Mouse (Mus musculus): Measurements from ENCODE around the gene Gpr37l1. TPM values are rescaled to one million over a fixed set of nuclear protein-coding genes. Genes with fewer than 3 reads are reported as not detected.
"Not testable (repeated sequence)": the region's sequence is repeated elsewhere in the genome, so short reads cannot be mapped to it uniquely, and the experiment has no call there.

The Gpr37l1 gene
- total RNA-seq (2021), result 100 to 1,000 TPM; 193 to 194 TPM
- long read RNA-seq, experiment 1, transcript Gpr37l1-201 (2 exons, 2,269 nt), result major isoform, 144 of 186 reads
- long read RNA-seq, experiment 1, partial matches to known transcripts, result 0 of 186 reads
- long read RNA-seq, experiment 1, other reads (novel, unspliced or antisense), result 42 of 186 reads
- long read RNA-seq, experiment 2, transcript Gpr37l1-201 (2 exons, 2,269 nt), result major isoform, 194 of 230 reads
- long read RNA-seq, experiment 2, partial matches to known transcripts, result 32 of 230 reads
- long read RNA-seq, experiment 2, other reads (novel, unspliced or antisense), result 4 of 230 reads

DNA sequence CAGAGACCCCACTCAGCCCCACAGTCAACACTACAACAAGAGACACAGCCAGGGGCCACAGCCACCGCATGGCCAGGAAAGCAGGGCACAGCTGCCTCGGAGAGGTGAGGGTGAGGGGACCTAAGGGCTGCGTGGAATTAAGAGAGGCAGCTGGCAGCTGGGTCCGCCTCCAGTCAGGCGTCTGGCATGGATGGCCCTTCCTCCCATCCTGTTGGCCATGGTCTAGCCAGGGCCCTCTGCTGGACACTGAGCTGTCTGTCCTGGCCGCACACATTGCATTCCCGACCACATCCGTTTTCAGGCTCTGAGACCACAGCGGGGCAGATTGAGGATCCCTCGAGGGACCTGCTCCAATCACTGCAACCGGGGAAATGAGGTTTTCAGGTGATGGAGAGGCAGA lies at the start of gene Gpr37l1:
TSS of gene Gpr37l1 (minus strand) at position 247 of the 400 bp plus-strand sequence.
- TF ChIP-seq CTCF (conservative IDR thresholded peaks at IDR 0.05), result peak; percentile 77
- Histone ChIP-seq H3K27ac (peak within 1 kb of the TSS; percentile 90), H3K4me3 (peak within 1 kb of the TSS; percentile 54)
- peak in 1 of 2 experiments; percentile 64 for DNase-seq (ENCODE audit: low spot score in 2 of 2)

- no peak overlapping the region for H3K27ac ChIP-seq
- DNase-seq (ENCODE audit: low spot score in 2 of 2), result no peak
- H3K4me3 ChIP-seq, result no peak overlapping the region
- TF ChIP-seq CTCF (conservative IDR thresholded peaks at IDR 0.05), result no peak
Measured at GRCm38 (mm10) chr1:135213772-135214640, 46.5 kb upstream of the Gpr37l1 start.

DNA sequence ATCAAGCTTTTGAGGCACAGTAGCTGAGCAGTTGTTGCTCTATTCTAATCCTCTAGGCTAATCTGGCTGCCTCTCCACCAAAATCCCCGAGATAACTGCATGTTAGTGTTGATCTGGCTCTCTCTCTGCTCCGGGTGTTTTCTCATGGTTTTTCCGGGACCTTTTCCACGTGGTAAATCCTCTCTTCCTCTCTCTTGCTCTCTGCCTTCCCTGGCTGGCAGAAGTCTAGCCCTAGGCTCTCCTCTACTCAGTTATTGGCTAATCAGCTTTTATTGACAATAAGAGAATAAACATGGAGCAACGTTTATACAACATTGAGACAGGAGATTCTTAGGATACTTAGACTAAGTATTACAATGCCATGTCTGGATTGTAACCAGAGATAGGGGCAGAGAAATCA lies 42.9 kb upstream of the Gpr37l1 start:
- Histone ChIP-seq H3K4me3 (no peak overlapping the region), H3K27ac (no peak overlapping the region)
- no peak for TF ChIP-seq CTCF (conservative IDR thresholded peaks at IDR 0.05)
- DNase-seq (ENCODE audit: low spot score in 2 of 2), result no peak

DNA sequence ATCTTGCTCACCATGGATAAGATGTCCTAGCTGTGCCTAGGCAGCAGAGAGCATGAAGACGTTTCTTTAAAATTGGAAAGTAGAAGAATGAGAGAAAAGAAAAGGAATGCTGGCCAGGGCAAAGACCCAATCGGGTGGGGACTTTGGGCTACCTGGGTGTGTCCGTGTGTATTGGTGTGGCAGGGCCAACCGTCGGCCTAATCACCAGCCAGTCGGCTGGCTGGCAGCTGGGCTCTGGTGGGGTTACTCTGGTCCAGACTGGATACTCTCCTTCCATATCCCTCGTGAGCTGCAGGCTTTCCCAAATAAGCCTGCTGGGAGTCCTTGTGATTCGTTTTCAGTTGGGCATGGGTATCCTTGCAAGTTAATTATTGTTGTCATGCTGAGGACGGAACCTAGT lies 41.2 kb upstream of the Gpr37l1 start:
- no peak overlapping the region for H3K4me3 ChIP-seq
- no peak for DNase-seq (ENCODE audit: low spot score in 2 of 2)
- no peak for TF ChIP-seq CTCF (conservative IDR thresholded peaks at IDR 0.05)
- H3K27ac ChIP-seq, result no peak overlapping the region

- DNase-seq (ENCODE audit: low spot score in 2 of 2), result no peak
- Histone ChIP-seq H3K27ac (no peak overlapping the region), H3K4me3 (no peak overlapping the region)
- no peak for TF ChIP-seq CTCF (conservative IDR thresholded peaks at IDR 0.05)
Measured at GRCm38 (mm10) chr1:135206586-135207339, 39.3 kb upstream of the Gpr37l1 start.

DNA sequence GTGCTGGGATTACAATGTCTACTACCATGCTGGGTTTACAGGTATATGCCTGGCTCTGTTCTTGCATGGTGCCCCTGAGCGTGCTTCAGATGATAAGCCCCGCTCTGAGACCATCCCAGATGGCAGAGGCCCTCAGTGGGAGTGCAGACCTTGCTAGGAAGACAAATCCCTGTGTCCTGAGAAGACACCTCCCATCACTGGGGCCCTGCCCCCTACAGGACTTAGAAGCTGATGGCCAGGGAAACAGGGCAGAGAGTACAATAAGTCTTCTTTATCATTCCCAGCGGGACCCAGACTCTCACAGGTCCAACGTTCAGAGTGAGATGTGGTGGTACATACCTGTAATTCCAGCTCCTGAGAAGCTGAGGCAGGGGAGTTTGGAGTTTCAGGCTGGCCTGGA lies 37.8 kb upstream of the Gpr37l1 start:
- Histone ChIP-seq H3K27ac (no peak overlapping the region), H3K4me3 (no peak overlapping the region)
- no peak for TF ChIP-seq CTCF (conservative IDR thresholded peaks at IDR 0.05)
- no peak for DNase-seq (ENCODE audit: low spot score in 2 of 2)

DNA sequence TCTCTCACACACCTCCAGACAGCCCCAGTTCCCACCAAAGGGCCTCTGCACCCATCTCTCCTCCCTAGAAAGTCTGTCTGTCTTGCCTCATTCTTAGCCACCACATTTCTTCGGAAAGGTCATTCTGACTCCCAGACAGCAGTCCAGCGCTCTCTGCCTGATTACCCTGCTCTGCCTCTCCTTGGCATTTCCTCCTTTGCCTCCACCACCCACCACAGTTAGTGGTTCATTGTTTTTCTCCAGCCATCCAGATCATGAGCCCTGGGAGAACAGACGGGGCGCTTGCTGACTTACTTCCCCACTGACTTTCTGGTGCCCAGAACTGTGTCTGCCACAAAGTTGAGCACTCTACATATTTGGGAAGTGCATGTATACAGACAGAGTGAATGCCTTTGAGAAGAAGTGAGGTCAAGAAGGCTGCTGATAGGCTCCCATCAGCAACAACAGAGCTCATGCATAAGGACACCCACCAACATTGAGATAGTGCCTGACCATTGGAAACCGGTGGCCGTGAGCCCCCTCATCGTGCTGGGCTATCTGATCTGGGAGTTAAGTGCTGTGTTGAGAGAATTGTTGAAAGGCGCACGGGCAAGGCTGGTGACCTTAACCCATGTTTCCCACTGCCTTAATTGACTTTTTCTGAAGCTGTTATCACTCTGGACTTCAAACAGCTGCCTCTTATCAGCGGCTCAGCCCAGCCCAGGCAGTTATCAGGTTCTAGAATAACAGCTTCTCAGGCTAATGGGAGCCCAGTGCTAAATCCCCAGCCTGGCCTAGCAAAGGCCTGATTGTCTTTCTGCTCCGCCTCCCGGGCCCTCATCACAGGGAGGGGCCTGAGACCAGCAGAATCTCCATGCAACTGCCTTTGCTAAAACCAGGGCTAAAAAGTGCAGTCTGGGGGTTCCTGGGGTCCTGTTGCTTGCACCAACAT lies 37.0 kb upstream of the Gpr37l1 start:
- no peak overlapping the region for H3K4me3 ChIP-seq
- TF ChIP-seq CTCF (conservative IDR thresholded peaks at IDR 0.05), result no peak
- no peak overlapping the region for H3K27ac ChIP-seq
- DNase-seq (ENCODE audit: low spot score in 2 of 2), result no peak

- TF ChIP-seq CTCF (conservative IDR thresholded peaks at IDR 0.05), result no peak
- Histone ChIP-seq H3K4me3 (no peak overlapping the region), H3K27ac (no peak overlapping the region)
- DNase-seq (ENCODE audit: low spot score in 2 of 2), result no peak
Measured at GRCm38 (mm10) chr1:135200400-135200799, 32.9 kb upstream of the Gpr37l1 start.

DNA sequence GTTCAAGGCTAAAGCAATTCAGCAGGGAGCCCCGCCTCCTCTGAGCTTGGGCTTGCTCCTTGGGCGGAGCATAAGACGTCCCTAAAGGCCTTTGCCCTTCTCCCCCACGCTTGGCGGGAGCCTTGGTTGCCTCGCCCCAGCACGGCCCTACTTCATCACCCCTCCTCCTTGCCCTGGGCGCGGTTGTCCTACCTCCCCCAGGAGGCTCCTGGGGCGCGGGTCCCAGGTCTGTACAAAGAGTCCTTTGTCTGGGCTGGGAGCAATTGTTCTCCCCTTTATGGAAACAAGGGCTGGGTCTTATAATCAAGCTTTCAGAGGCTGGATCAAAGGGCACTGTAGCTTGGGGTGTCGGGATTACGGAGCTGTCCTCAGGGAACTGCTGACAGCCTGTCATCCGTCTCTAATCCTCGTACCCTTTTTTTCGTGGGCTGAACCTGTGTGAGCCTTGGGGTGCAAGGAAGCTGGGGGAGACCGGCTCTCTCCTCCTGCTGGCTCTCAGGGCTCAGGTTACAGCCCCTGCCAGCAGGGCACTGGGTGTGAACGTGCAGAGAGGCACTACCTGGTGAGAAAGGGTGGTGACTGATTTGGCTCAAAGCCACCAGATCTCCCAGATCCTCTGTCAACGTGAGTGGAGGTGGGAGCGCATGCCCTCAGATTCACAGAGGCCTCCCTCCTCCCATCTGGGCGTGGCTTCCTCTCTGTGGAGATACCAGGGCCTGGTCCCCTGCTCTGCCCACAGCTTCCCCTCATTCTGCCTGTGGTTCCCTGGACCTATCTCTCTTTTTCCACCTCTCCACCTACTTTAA lies 31.7 kb upstream of the Gpr37l1 start:
- no peak for TF ChIP-seq CTCF (conservative IDR thresholded peaks at IDR 0.05)
- H3K27ac ChIP-seq, result no peak overlapping the region
- H3K4me3 ChIP-seq, result no peak overlapping the region
- no peak for DNase-seq (ENCODE audit: low spot score in 2 of 2)

DNA sequence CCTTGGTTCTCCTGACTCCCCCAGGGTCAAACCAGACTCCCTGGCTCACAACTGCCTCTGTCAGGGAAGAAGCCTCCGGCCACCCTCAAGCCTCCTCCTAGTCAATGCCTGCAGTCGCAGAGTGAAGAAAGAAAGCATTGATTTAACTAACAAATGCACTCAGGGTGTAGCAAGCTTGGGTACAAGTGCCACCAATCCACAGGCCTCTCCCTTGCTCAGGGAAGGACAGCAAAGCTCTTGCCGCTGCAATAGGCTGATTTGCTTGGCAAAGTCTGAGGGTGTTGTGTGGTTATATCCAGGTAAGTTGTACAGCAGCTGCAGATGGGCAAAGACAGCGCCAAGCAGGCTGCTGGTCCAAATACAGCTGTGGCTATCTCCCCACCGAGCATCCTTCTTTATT lies 30.9 kb upstream of the Gpr37l1 start:
- no peak overlapping the region for H3K27ac ChIP-seq
- DNase-seq (ENCODE audit: low spot score in 2 of 2), result no peak
- H3K4me3 ChIP-seq, result no peak overlapping the region
- no peak for TF ChIP-seq CTCF (conservative IDR thresholded peaks at IDR 0.05)

- Histone ChIP-seq H3K4me3 (no peak overlapping the region), H3K27ac (no peak overlapping the region)
- no peak for TF ChIP-seq CTCF (conservative IDR thresholded peaks at IDR 0.05)
- DNase-seq (ENCODE audit: low spot score in 2 of 2), result no peak
Measured at GRCm38 (mm10) chr1:135195907-135196440, 28.5 kb upstream of the Gpr37l1 start.

DNA sequence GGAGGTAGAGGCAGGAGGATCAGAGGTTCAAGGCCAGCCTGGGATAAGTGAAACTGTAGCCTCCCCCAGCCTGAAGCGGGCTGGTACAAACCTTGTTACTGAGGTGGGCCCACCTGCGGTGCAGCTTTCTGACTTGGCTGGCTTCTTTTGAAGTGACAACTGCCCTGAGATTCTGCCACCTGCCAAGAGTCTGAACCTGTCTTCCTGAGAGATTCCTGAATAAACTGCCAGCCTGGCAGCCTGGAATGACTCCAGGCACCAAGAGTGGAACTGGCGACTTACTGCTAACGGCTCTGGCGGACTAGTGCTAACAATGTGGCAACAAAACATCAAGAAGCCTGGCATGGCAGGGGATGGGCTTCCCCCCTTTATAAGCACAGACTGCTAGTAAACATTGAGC lies 26.9 kb upstream of the Gpr37l1 start:
- DNase-seq (ENCODE audit: low spot score in 2 of 2); H3K4me3 ChIP-seq; H3K27ac ChIP-seq: not testable (repeated sequence)

Measured in layer of hippocampus, adult 2 months (tissue).